Mouse (Mus musculus): ENCODE results near the gene Macrod1. TPM values are rescaled to one million over a fixed set of nuclear protein-coding genes. Genes with fewer than 3 reads are reported as not detected.
A peak's percentile ranks its signal among the peaks of the same experiment; 100 is the strongest.

Macrod1 gene
- polyA plus RNA-seq, 1 experiment = 7.6 TPM

- H3K27me3 ChIP-seq (ENCODE audit: control insufficient read depth, insufficient read depth, low read length, poor library complexity, severe bottlenecking) = no peaks in the 10 kb centered on the region
- H3K27ac ChIP-seq (ENCODE audit: insufficient read depth, low read length) = no peak overlapping the region
- H3K36me3 ChIP-seq (ENCODE audit: control insufficient read depth, insufficient read depth, low read length, poor library complexity, severe bottlenecking) = no peaks in the 10 kb centered on the region
- no peaks in the 10 kb centered on the region for H3K9me3 ChIP-seq (replicated peaks; ENCODE audit: control insufficient read depth, insufficient read depth, low read length, poor library complexity, severe bottlenecking)
- H3K9ac ChIP-seq (ENCODE audit: low read depth, poor library complexity, severe bottlenecking) = no peak overlapping the region
- peaks cover 7% of the 10 kb centered on the region for H3K4me1 ChIP-seq (ENCODE audit: control insufficient read depth, insufficient read depth, low read length)
- TF ChIP-seq POLR2A (IDR thresholded peaks at IDR 0.05; ENCODE audit: insufficient read depth, low read length) (no peak), EP300 (IDR thresholded peaks at IDR 0.05; ENCODE audit: insufficient read depth, low read depth, low read length) (no peak), CTCF (IDR thresholded peaks at IDR 0.05; ENCODE audit: low read depth, low read length) (no peak)
- no peak overlapping the region for H3K4me3 ChIP-seq (ENCODE audit: low read depth, low read length)
These were observed 34.9 kb downstream of the Macrod1 start for GRCm38 (mm10) chr19:7091448-7092050.

- Histone ChIP-seq H3K4me1 (ENCODE audit: control insufficient read depth, insufficient read depth, low read length) (peaks cover 7% of the 10 kb centered on the region), H3K36me3 (ENCODE audit: control insufficient read depth, insufficient read depth, low read length, poor library complexity, severe bottlenecking) (no peaks in the 10 kb centered on the region), H3K27ac (ENCODE audit: insufficient read depth, low read length) (no peak overlapping the region), H3K27me3 (ENCODE audit: control insufficient read depth, insufficient read depth, low read length, poor library complexity, severe bottlenecking) (no peaks in the 10 kb centered on the region), H3K4me3 (ENCODE audit: low read depth, low read length) (no peak overlapping the region), H3K9me3 (replicated peaks; ENCODE audit: control insufficient read depth, insufficient read depth, low read length, poor library complexity, severe bottlenecking) (no peaks in the 10 kb centered on the region), H3K9ac (ENCODE audit: low read depth, poor library complexity, severe bottlenecking) (no peak overlapping the region)
- TF ChIP-seq POLR2A (IDR thresholded peaks at IDR 0.05; ENCODE audit: insufficient read depth, low read length) (no peak), CTCF (IDR thresholded peaks at IDR 0.05; ENCODE audit: low read depth, low read length) (no peak), EP300 (IDR thresholded peaks at IDR 0.05; ENCODE audit: insufficient read depth, low read depth, low read length) (no peak)
These were observed 36.1 kb downstream of the Macrod1 start for GRCm38 (mm10) chr19:7092756-7093155.

- TF ChIP-seq CTCF (IDR thresholded peaks at IDR 0.05; ENCODE audit: low read depth, low read length) (no peak), POLR2A (IDR thresholded peaks at IDR 0.05; ENCODE audit: insufficient read depth, low read length) (no peak), EP300 (IDR thresholded peaks at IDR 0.05; ENCODE audit: insufficient read depth, low read depth, low read length) (no peak)
- Histone ChIP-seq H3K9ac (ENCODE audit: low read depth, poor library complexity, severe bottlenecking) (no peak overlapping the region), H3K36me3 (ENCODE audit: control insufficient read depth, insufficient read depth, low read length, poor library complexity, severe bottlenecking) (no peaks in the 10 kb centered on the region), H3K4me3 (ENCODE audit: low read depth, low read length) (no peak overlapping the region), H3K4me1 (ENCODE audit: control insufficient read depth, insufficient read depth, low read length) (peaks cover 5% of the 10 kb centered on the region), H3K27me3 (ENCODE audit: control insufficient read depth, insufficient read depth, low read length, poor library complexity, severe bottlenecking) (no peaks in the 10 kb centered on the region), H3K9me3 (replicated peaks; ENCODE audit: control insufficient read depth, insufficient read depth, low read length, poor library complexity, severe bottlenecking) (no peaks in the 10 kb centered on the region), H3K27ac (ENCODE audit: insufficient read depth, low read length) (no peak overlapping the region)
These were observed 43.1 kb downstream of the Macrod1 start for GRCm38 (mm10) chr19:7099620-7100155.

- H3K4me3 ChIP-seq (ENCODE audit: low read depth, low read length) = no peak overlapping the region
- no peaks in the 10 kb centered on the region for H3K27me3 ChIP-seq (ENCODE audit: control insufficient read depth, insufficient read depth, low read length, poor library complexity, severe bottlenecking)
- H3K4me1 ChIP-seq (ENCODE audit: control insufficient read depth, insufficient read depth, low read length) = no peaks in the 10 kb centered on the region
- no peak for TF ChIP-seq EP300 (IDR thresholded peaks at IDR 0.05; ENCODE audit: insufficient read depth, low read depth, low read length)
- no peak for TF ChIP-seq CTCF (IDR thresholded peaks at IDR 0.05; ENCODE audit: low read depth, low read length)
- no peak for TF ChIP-seq POLR2A (IDR thresholded peaks at IDR 0.05; ENCODE audit: insufficient read depth, low read length)
- H3K9me3 ChIP-seq (replicated peaks; ENCODE audit: control insufficient read depth, insufficient read depth, low read length, poor library complexity, severe bottlenecking) = no peaks in the 10 kb centered on the region
- H3K36me3 ChIP-seq (ENCODE audit: control insufficient read depth, insufficient read depth, low read length, poor library complexity, severe bottlenecking) = no peaks in the 10 kb centered on the region
- no peak overlapping the region for H3K27ac ChIP-seq (ENCODE audit: insufficient read depth, low read length)
- H3K9ac ChIP-seq (ENCODE audit: low read depth, poor library complexity, severe bottlenecking) = no peak overlapping the region
These were observed 45.4 kb downstream of the Macrod1 start for GRCm38 (mm10) chr19:7102039-7102438.

- TF ChIP-seq CTCF (IDR thresholded peaks at IDR 0.05; ENCODE audit: low read depth, low read length) (no peak), EP300 (IDR thresholded peaks at IDR 0.05; ENCODE audit: insufficient read depth, low read depth, low read length) (no peak), POLR2A (IDR thresholded peaks at IDR 0.05; ENCODE audit: insufficient read depth, low read length) (no peak)
- no peak overlapping the region for H3K27ac ChIP-seq (ENCODE audit: insufficient read depth, low read length)
- no peaks in the 10 kb centered on the region for H3K27me3 ChIP-seq (ENCODE audit: control insufficient read depth, insufficient read depth, low read length, poor library complexity, severe bottlenecking)
- H3K9me3 ChIP-seq (replicated peaks; ENCODE audit: control insufficient read depth, insufficient read depth, low read length, poor library complexity, severe bottlenecking) = no peaks in the 10 kb centered on the region
- H3K4me3 ChIP-seq (ENCODE audit: low read depth, low read length) = peak overlapping the region; percentile 48
- no peak overlapping the region; the same call in 1 of the 2 replicates for H3K9ac ChIP-seq (ENCODE audit: low read depth, poor library complexity, severe bottlenecking)
- H3K4me1 ChIP-seq (ENCODE audit: control insufficient read depth, insufficient read depth, low read length) = no peaks in the 10 kb centered on the region
- H3K36me3 ChIP-seq (ENCODE audit: control insufficient read depth, insufficient read depth, low read length, poor library complexity, severe bottlenecking) = no peaks in the 10 kb centered on the region
These were observed 46.9 kb downstream of the Macrod1 start for GRCm38 (mm10) chr19:7103349-7103992.

- Histone ChIP-seq H3K36me3 (ENCODE audit: control insufficient read depth, insufficient read depth, low read length, poor library complexity, severe bottlenecking) (no peaks in the 10 kb centered on the region), H3K27ac (ENCODE audit: insufficient read depth, low read length) (no peak overlapping the region), H3K4me3 (ENCODE audit: low read depth, low read length) (peak overlapping the region; percentile 56), H3K4me1 (ENCODE audit: control insufficient read depth, insufficient read depth, low read length) (no peaks in the 10 kb centered on the region), H3K9me3 (replicated peaks; ENCODE audit: control insufficient read depth, insufficient read depth, low read length, poor library complexity, severe bottlenecking) (no peaks in the 10 kb centered on the region), H3K9ac (ENCODE audit: low read depth, poor library complexity, severe bottlenecking) (peak overlapping the region; percentile 36), H3K27me3 (ENCODE audit: control insufficient read depth, insufficient read depth, low read length, poor library complexity, severe bottlenecking) (no peaks in the 10 kb centered on the region)
- TF ChIP-seq EP300 (IDR thresholded peaks at IDR 0.05; ENCODE audit: insufficient read depth, low read depth, low read length) = no peak
- peak; percentile 47 for TF ChIP-seq CTCF (IDR thresholded peaks at IDR 0.05; ENCODE audit: low read depth, low read length)
- TF ChIP-seq POLR2A (IDR thresholded peaks at IDR 0.05; ENCODE audit: insufficient read depth, low read length) = peak; percentile 18
These were observed 47.4 kb downstream of the Macrod1 start for GRCm38 (mm10) chr19:7103993-7104401.
